Mouse (Mus musculus) neural tube, embryonic 12.5 days (tissue): ENCODE data around the gene Gabpb1. TPM values are rescaled to one million over a fixed set of nuclear protein-coding genes. Genes with fewer than 3 reads are reported as not detected.

Experiments
- polyA plus RNA-seq: library from polyadenylated mRNA; unstranded; fragments of >200 nt; fragmentation: Nextera tagmentation; extraction: Ambion mirVana; gene quantifications from 2 replicates; pipeline ENCODE4 v1.2.1, GENCODE M21; 2016

The Gabpb1 gene
- polyA plus RNA-seq, 1 experiment from 2014 or later, result 66.3 TPM

Other genes starting within 250 kb of the Gabpb1 start
- gene Atp8b4, start 175.7 kb downstream of the Gabpb1 start, polyA plus RNA-seq, result 0.11 and 0.19 TPM in 2 replicates
- 1.8 and 1.9 TPM in 2 replicates for gene Slc27a2, start 123.9 kb downstream of the Gabpb1 start, polyA plus RNA-seq
- 0.50 and 0.56 TPM in 2 replicates for gene Hdc, start 57.0 kb downstream of the Gabpb1 start, polyA plus RNA-seq
- 36.5 and 38.6 TPM in 2 replicates for gene Usp8, start 31.0 kb upstream of the Gabpb1 start, polyA plus RNA-seq
- 2.9 and 3.7 TPM in 2 replicates for gene Usp50, start 107.1 kb upstream of the Gabpb1 start, polyA plus RNA-seq
- 34.0 and 35.3 TPM in 2 replicates for gene Trpm7, start 199.9 kb upstream of the Gabpb1 start, polyA plus RNA-seq